Mouse (Mus musculus): ENCODE measurements around the gene Bcor. TPM values are rescaled to one million over a fixed set of nuclear protein-coding genes. Genes with fewer than 3 reads are reported as not detected.

Bcor gene
- polyA plus RNA-seq, 1 experiment from 2014 or later: 27.7 TPM

GRCm38 (mm10) chrX:12079309-12080094 lies 80.7 kb downstream of the Bcor start:
- H3K9me3 ChIP-seq (ENCODE audit: control insufficient read depth, low read length): no peaks in the 10 kb centered on the region
- peak overlapping the region; percentile 74 for H3K9ac ChIP-seq (ENCODE audit: low read length)
- H3K36me3 ChIP-seq (ENCODE audit: control insufficient read depth, insufficient read depth, low read length): no peaks in the 10 kb centered on the region
- peaks cover 29% of the 10 kb centered on the region for H3K4me1 ChIP-seq (ENCODE audit: control insufficient read depth, insufficient read depth, low read length)
- ATAC-seq (ENCODE audit: low FRiP score) (no peak), DNase-seq (ENCODE audit: low spot score, missing footprints) (no peak)
- peak overlapping the region; percentile 69 for H3K4me2 ChIP-seq
- H3K4me3 ChIP-seq (ENCODE audit: low read depth, low read length): peak overlapping the region; percentile 54
- 2% methylated on average over 53 of the region's 79 CpGs for WGBS
- peaks cover 74% of the 10 kb centered on the region for H3K27me3 ChIP-seq (ENCODE audit: control insufficient read depth, insufficient read depth, low read length)
- peak overlapping the region; percentile 93 for H3K27ac ChIP-seq (ENCODE audit: low read depth, low read length)

- Histone ChIP-seq H3K4me1 (ENCODE audit: control insufficient read depth, insufficient read depth, low read length) (peaks cover 33% of the 10 kb centered on the region), H3K36me3 (ENCODE audit: control insufficient read depth, insufficient read depth, low read length) (no peaks in the 10 kb centered on the region), H3K9ac (ENCODE audit: low read length) (peak overlapping the region; percentile 74), H3K4me3 (ENCODE audit: low read depth, low read length) (peak overlapping the region; percentile 54), H3K27me3 (ENCODE audit: control insufficient read depth, insufficient read depth, low read length) (peaks cover 71% of the 10 kb centered on the region), H3K4me2 (peak overlapping the region; percentile 69), H3K9me3 (ENCODE audit: control insufficient read depth, low read length) (no peaks in the 10 kb centered on the region), H3K27ac (ENCODE audit: low read depth, low read length) (peak overlapping the region; percentile 93)
- DNase-seq (ENCODE audit: low spot score, missing footprints) (no peak), ATAC-seq (ENCODE audit: low FRiP score) (no peak)
- 2% methylated on average over 25 of the region's 27 CpGs for WGBS
Measured at GRCm38 (mm10) chrX:12079059-12079308, 81.2 kb downstream of the Bcor start.

GRCm38 (mm10) chrX:12078195-12079058 lies 81.7 kb downstream of the Bcor start:
- no peaks in the 10 kb centered on the region for H3K9me3 ChIP-seq (ENCODE audit: control insufficient read depth, low read length)
- DNase-seq (ENCODE audit: low spot score, missing footprints): peak; percentile 92
- peaks cover 65% of the 10 kb centered on the region for H3K27me3 ChIP-seq (ENCODE audit: control insufficient read depth, insufficient read depth, low read length)
- H3K4me3 ChIP-seq (ENCODE audit: low read depth, low read length): peak overlapping the region; percentile 54
- ATAC-seq (ENCODE audit: low FRiP score): no peak
- H3K4me2 ChIP-seq: peak overlapping the region; percentile 69
- 3% methylated on average over 59 of the region's 73 CpGs for WGBS
- no peaks in the 10 kb centered on the region for H3K36me3 ChIP-seq (ENCODE audit: control insufficient read depth, insufficient read depth, low read length)
- H3K27ac ChIP-seq (ENCODE audit: low read depth, low read length): peak overlapping the region; percentile 93
- peaks cover 33% of the 10 kb centered on the region for H3K4me1 ChIP-seq (ENCODE audit: control insufficient read depth, insufficient read depth, low read length)
- peak overlapping the region; percentile 74 for H3K9ac ChIP-seq (ENCODE audit: low read length)

GRCm38 (mm10) chrX:12077601-12077980 lies 82.6 kb downstream of the Bcor start:
- H3K4me1 ChIP-seq (ENCODE audit: control insufficient read depth, insufficient read depth, low read length): peaks cover 35% of the 10 kb centered on the region
- H3K4me3 ChIP-seq (ENCODE audit: low read depth, low read length): peak overlapping the region; percentile 54
- peak overlapping the region; percentile 52 for H3K27ac ChIP-seq (ENCODE audit: low read depth, low read length)
- ATAC-seq (ENCODE audit: low FRiP score) (no peak), DNase-seq (ENCODE audit: low spot score, missing footprints) (peak; percentile 93)
- WGBS: 2% methylated on average over 22 of the region's 22 CpGs
- H3K4me2 ChIP-seq: peak overlapping the region; percentile 69
- H3K27me3 ChIP-seq (ENCODE audit: control insufficient read depth, insufficient read depth, low read length): peaks cover 63% of the 10 kb centered on the region
- H3K36me3 ChIP-seq (ENCODE audit: control insufficient read depth, insufficient read depth, low read length): no peaks in the 10 kb centered on the region
- no peaks in the 10 kb centered on the region for H3K9me3 ChIP-seq (ENCODE audit: control insufficient read depth, low read length)
- H3K9ac ChIP-seq (ENCODE audit: low read length): peak overlapping the region; percentile 74

- H3K4me1 ChIP-seq (ENCODE audit: control insufficient read depth, insufficient read depth, low read length): peaks cover 38% of the 10 kb centered on the region
- peak; percentile 91 for DNase-seq (ENCODE audit: low spot score, missing footprints)
- H3K9ac ChIP-seq (ENCODE audit: low read length): peak overlapping the region; percentile 74
- H3K27me3 ChIP-seq (ENCODE audit: control insufficient read depth, insufficient read depth, low read length): peaks cover 63% of the 10 kb centered on the region
- H3K36me3 ChIP-seq (ENCODE audit: control insufficient read depth, insufficient read depth, low read length): no peaks in the 10 kb centered on the region
- 2% methylated on average over 42 of the region's 58 CpGs for WGBS
- peak overlapping the region; percentile 69 for H3K4me2 ChIP-seq
- peak; percentile 52 for ATAC-seq (ENCODE audit: low FRiP score)
- H3K27ac ChIP-seq (ENCODE audit: low read depth, low read length): peak overlapping the region; percentile 52
- H3K9me3 ChIP-seq (ENCODE audit: control insufficient read depth, low read length): no peaks in the 10 kb centered on the region
- H3K4me3 ChIP-seq (ENCODE audit: low read depth, low read length): peak overlapping the region; percentile 54
Measured at GRCm38 (mm10) chrX:12076763-12077600, 83.2 kb downstream of the Bcor start.

GRCm38 (mm10) chrX:12072721-12073120 lies 87.4 kb downstream of the Bcor start:
- ATAC-seq (ENCODE audit: low FRiP score) (no peak), DNase-seq (ENCODE audit: low spot score, missing footprints) (no peak)
- Histone ChIP-seq H3K27me3 (ENCODE audit: control insufficient read depth, insufficient read depth, low read length) (peaks cover 39% of the 10 kb centered on the region), H3K27ac (ENCODE audit: low read depth, low read length) (no peak overlapping the region), H3K4me1 (ENCODE audit: control insufficient read depth, insufficient read depth, low read length) (peaks cover 67% of the 10 kb centered on the region), H3K36me3 (ENCODE audit: control insufficient read depth, insufficient read depth, low read length) (no peaks in the 10 kb centered on the region), H3K9me3 (ENCODE audit: control insufficient read depth, low read length) (no peaks in the 10 kb centered on the region), H3K4me3 (ENCODE audit: low read depth, low read length) (no peak overlapping the region), H3K9ac (ENCODE audit: low read length) (no peak overlapping the region), H3K4me2 (no peak overlapping the region)
- WGBS: 23% methylated on average over 6 of the region's 6 CpGs

- no peaks in the 10 kb centered on the region for H3K36me3 ChIP-seq (ENCODE audit: control insufficient read depth, insufficient read depth, low read length)
- no peak overlapping the region for H3K4me3 ChIP-seq (ENCODE audit: low read depth, low read length)
- peaks cover 39% of the 10 kb centered on the region for H3K27me3 ChIP-seq (ENCODE audit: control insufficient read depth, insufficient read depth, low read length)
- peak overlapping the region; percentile 29 for H3K4me2 ChIP-seq
- H3K4me1 ChIP-seq (ENCODE audit: control insufficient read depth, insufficient read depth, low read length): peaks cover 77% of the 10 kb centered on the region
- WGBS: 4% methylated on average over 21 of the region's 26 CpGs
- ATAC-seq (ENCODE audit: low FRiP score): peak; percentile 79
- DNase-seq (ENCODE audit: low spot score, missing footprints): peak; percentile 93
- peak overlapping the region; percentile 67 for H3K27ac ChIP-seq (ENCODE audit: low read depth, low read length)
- H3K9ac ChIP-seq (ENCODE audit: low read length): peak overlapping the region; percentile 38; the same call in 1 of the 2 replicates
- H3K9me3 ChIP-seq (ENCODE audit: control insufficient read depth, low read length): no peaks in the 10 kb centered on the region
Measured at GRCm38 (mm10) chrX:12068978-12069724, 91.0 kb downstream of the Bcor start.

GRCm38 (mm10) chrX:12067851-12068510 lies 92.2 kb downstream of the Bcor start:
- H3K27me3 ChIP-seq (ENCODE audit: control insufficient read depth, insufficient read depth, low read length): peaks cover 38% of the 10 kb centered on the region
- H3K4me1 ChIP-seq (ENCODE audit: control insufficient read depth, insufficient read depth, low read length): peaks cover 79% of the 10 kb centered on the region
- H3K9ac ChIP-seq (ENCODE audit: low read length): no peak overlapping the region
- 10% methylated on average over 18 of the region's 18 CpGs for WGBS
- DNase-seq (ENCODE audit: low spot score, missing footprints) (no peak), ATAC-seq (ENCODE audit: low FRiP score) (no peak)
- H3K4me2 ChIP-seq: peak overlapping the region; percentile 19; the same call in 1 of the 2 replicates
- no peak overlapping the region for H3K27ac ChIP-seq (ENCODE audit: low read depth, low read length)
- H3K9me3 ChIP-seq (ENCODE audit: control insufficient read depth, low read length): no peaks in the 10 kb centered on the region
- no peak overlapping the region for H3K4me3 ChIP-seq (ENCODE audit: low read depth, low read length)
- H3K36me3 ChIP-seq (ENCODE audit: control insufficient read depth, insufficient read depth, low read length): no peaks in the 10 kb centered on the region
